Mouse (Mus musculus) liver, postnatal 0 days (tissue): ENCODE measurements around the gene Il13. TPM values are rescaled to one million over a fixed set of nuclear protein-coding genes. Genes with fewer than 3 reads are reported as not detected.

ENCODE experiments used
- ATAC-seq: fragments of 200-750 bp; cut with Nextera tagmentation; 2 replicates; pipeline ENCODE4 v1.8.0; 2017; ENCODE audit warnings: mild to moderate bottlenecking, moderate library complexity
- DNase-seq: peaks from one replicate; pipeline ENCODE4 v3.0.0-alpha.2; 2016
- H3K27ac ChIP-seq: fragments of 300-500 bp; sonication (generic); 2 replicates; pipeline ENCODE4 v1.5.1; 2014; ENCODE audit warnings: antibody characterized with exemption, moderate library complexity, mild to moderate bottlenecking, low read depth
- H3K27me3 ChIP-seq: fragments of 300-500 bp; sonication (generic); 2 replicates; pipeline ENCODE4 v1.6.1; 2014; ENCODE audit warnings: low read length, control low read depth, mixed read lengths; ENCODE audit not compliant: insufficient read depth
- H3K36me3 ChIP-seq: fragments of 300-500 bp; sonication (generic); replicated peaks from 2 replicates; pipeline ENCODE4 v1.6.1; 2014; ENCODE audit warnings: mild to moderate bottlenecking, control low read depth, low read length, moderate library complexity, mixed read lengths; ENCODE audit not compliant: insufficient read depth
- H3K4me1 ChIP-seq: fragments of 300-500 bp; sonication (generic); 2 replicates; pipeline ENCODE4 v1.6.1; 2014; ENCODE audit warnings: antibody characterized with exemption, mild to moderate bottlenecking, control low read depth; ENCODE audit not compliant: insufficient read depth
- H3K4me2 ChIP-seq: fragments of 300-500 bp; sonication (generic); 2 replicates; pipeline ENCODE4 v1.6.1; 2014; ENCODE audit warnings: low read depth, mild to moderate bottlenecking, low read length, moderate library complexity, mixed read lengths
- H3K4me3 ChIP-seq: fragments of 300-500 bp; sonication (generic); 2 replicates; pipeline ENCODE4 v1.5.1; 2014; ENCODE audit warnings: low read depth, low read length
- H3K9ac ChIP-seq: fragments of 300-500 bp; sonication (generic); replicated peaks from 2 replicates; pipeline ENCODE4 v1.6.1; 2014; ENCODE audit warnings: mild to moderate bottlenecking, moderate library complexity
- H3K9me3 ChIP-seq: fragments of 300-500 bp; sonication (generic); 2 replicates; pipeline ENCODE4 v1.6.1; 2016; ENCODE audit warnings: mild to moderate bottlenecking, control low read depth, low read length, mixed read lengths
- CTCF ChIP-seq: sonication (generic); IDR thresholded peaks from 2 replicates; pipeline ENCODE4 v1.5.1; 2016; ENCODE audit warnings: antibody characterized with exemption, low read depth
- EP300 ChIP-seq: IDR thresholded peaks from 2 replicates; pipeline ENCODE4 v1.6.1; 2016; ENCODE audit warnings: antibody characterized with exemption, low read depth, mild to moderate bottlenecking
- WGBS: fragments of 180-500 bp; shearing (Covaris S2); extraction: QIAGEN DNeasy Blood & Tissue Kit; methylation state at CpG from one replicate; pipeline ENCODE4 v1.1.7; 2014; ENCODE audit not compliant: insufficient replicate concordance; 5-methylcytosine and 5-hydroxymethylcytosine counted together
- polyA plus RNA-seq: library from polyadenylated mRNA; unstranded; fragments of >200 nt; fragmentation: Nextera tagmentation; extraction: Ambion mirVana; gene quantifications from 2 replicates; pipeline ENCODE4 v1.2.1, GENCODE M21; 2015

Il13 gene
- polyA plus RNA-seq, 1 experiment from 2014 or later: not detected

DNA sequence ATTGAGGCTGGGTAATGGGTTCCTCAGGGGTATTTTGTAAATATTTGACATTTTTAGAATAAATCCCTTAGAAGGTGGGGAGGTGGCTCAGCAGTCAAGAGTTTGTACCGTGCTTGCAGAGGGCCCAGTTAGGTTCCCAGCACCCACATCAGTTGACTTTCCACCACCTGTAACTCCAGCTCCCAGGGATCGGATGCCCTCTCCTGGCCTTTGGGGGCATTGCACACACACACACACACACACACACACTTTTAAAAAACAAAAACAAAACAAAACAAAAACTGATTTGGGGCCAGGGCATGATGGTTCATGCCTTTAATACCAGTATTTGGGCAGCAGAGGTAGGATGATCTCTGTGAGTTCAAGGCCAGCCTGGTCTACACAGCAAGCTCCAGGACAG is 10.4 kb downstream of the Il13 start:
- peaks cover 4% of the 10 kb centered on the region; the same call in 1 of the 2 replicates for H3K4me1 ChIP-seq
- ATAC-seq (no peak), DNase-seq (no peak)
- no peaks in the 10 kb centered on the region for H3K27me3 ChIP-seq
- WGBS: 86% methylated on average over 2 of the region's 2 CpGs
- H3K9me3 ChIP-seq: no peaks in the 10 kb centered on the region
- no peak overlapping the region for H3K4me2 ChIP-seq
- TF ChIP-seq EP300 (no peak), CTCF (peak; percentile 26; the same call in 1 of the 2 replicates)
- no peak overlapping the region for H3K27ac ChIP-seq
- no peak overlapping the region for H3K9ac ChIP-seq
- no peaks in the 10 kb centered on the region for H3K36me3 ChIP-seq
- no peak overlapping the region for H3K4me3 ChIP-seq

DNA sequence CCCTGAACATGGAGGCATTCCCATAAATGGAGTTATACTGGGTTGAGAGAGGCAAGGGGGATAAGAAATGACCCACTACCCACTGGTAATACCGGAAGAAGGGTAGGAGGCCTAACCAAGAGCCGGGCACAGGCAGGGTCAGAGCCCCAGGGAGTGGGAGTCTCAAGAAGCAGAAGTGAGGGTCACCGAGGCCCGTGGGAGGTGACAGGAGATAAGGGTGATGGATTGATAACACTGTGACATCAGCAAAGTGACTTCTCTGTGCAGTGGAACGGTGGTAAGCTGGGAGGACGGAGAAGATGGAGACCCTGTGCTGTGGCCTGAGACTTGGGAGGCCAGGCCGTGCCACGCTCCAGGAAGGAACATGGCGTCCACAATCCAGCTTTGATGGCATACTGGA is 10.9 kb downstream of the Il13 start:
- Histone ChIP-seq H3K9ac (no peak overlapping the region), H3K4me1 (peaks cover 4% of the 10 kb centered on the region; the same call in 1 of the 2 replicates), H3K4me3 (no peak overlapping the region), H3K27me3 (no peaks in the 10 kb centered on the region), H3K4me2 (no peak overlapping the region), H3K9me3 (no peaks in the 10 kb centered on the region), H3K27ac (no peak overlapping the region), H3K36me3 (no peaks in the 10 kb centered on the region)
- ATAC-seq (no peak), DNase-seq (no peak)
- 76% methylated on average over 9 of the region's 9 CpGs for WGBS
- TF ChIP-seq CTCF: no peak
- TF ChIP-seq EP300: no peak

DNA sequence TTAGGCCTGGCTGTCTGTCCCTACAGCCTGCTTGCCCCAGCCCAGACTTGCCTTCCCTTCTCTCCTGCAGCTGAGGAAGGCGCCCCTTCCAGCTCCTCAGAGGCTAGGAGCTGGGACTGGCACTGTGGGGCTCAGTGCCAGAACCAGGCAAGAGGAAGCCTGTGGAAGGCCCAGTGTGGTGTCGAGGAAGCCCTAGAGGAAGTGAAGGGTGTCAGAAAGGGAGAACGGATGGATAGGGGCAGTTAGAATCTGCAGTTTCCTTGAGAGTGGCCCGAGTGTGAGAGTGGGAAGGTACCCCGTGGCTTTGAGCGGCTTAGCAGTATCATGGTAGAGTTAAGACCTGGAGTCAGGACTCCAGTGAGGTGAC is 12.1 kb downstream of the Il13 start:
- TF ChIP-seq CTCF (no peak), EP300 (no peak)
- Histone ChIP-seq H3K4me1 (peaks cover 4% of the 10 kb centered on the region; the same call in 1 of the 2 replicates), H3K27me3 (no peaks in the 10 kb centered on the region), H3K36me3 (no peaks in the 10 kb centered on the region), H3K9ac (no peak overlapping the region), H3K4me3 (no peak overlapping the region), H3K27ac (no peak overlapping the region), H3K4me2 (no peak overlapping the region), H3K9me3 (no peaks in the 10 kb centered on the region)
- ATAC-seq: no peak
- no peak for DNase-seq
- 36% methylated on average over 6 of the region's 6 CpGs for WGBS

DNA sequence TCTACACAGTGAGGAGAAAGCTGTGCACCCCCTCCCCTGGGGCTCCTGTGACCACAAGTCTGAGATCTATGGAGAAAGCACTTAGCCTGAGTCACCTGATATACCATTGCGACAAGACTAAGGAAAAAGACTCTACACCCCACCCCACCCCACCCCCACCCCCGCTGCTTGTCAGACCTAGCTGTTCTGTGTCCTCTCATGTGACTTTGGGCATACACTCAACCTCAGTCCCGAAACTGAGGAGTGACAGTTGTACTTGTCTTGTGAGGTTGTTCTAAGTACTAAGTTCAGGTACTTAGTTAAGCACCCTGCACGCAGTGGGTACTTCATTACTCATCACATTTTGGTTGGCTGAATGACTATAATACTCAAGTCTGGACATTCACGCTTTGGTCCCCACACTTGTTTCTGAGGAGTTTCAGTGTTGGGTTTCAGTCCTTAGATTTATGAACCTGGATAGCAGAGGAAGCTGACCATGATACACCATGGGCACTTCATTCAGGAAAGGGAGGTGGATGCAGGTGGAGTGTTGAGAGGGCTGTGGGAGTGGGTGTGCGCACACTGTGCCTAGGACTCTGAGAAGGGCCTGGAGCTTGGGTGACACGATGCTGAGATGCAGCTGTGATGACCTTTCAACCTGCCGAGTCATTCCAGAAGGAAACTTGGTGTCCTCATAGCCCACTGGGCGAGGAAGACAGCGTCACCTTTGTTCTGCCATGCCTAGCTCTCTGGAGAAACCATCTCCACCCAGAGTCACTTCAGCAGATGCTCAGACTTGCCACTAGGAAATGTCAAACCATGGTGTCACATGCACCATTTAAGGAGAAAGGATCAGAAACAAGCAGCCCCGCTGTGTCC is 12.7 kb downstream of the Il13 start:
- no peak for TF ChIP-seq EP300
- TF ChIP-seq CTCF: no peak
- H3K9ac ChIP-seq: no peak overlapping the region
- H3K4me1 ChIP-seq: no peaks in the 10 kb centered on the region
- H3K27ac ChIP-seq: no peak overlapping the region
- no peaks in the 10 kb centered on the region for H3K9me3 ChIP-seq
- WGBS: 74% methylated on average over 11 of the region's 11 CpGs
- DNase-seq: no peak
- H3K36me3 ChIP-seq: no peaks in the 10 kb centered on the region
- H3K4me2 ChIP-seq: no peak overlapping the region
- H3K27me3 ChIP-seq: no peaks in the 10 kb centered on the region
- ATAC-seq: no peak
- H3K4me3 ChIP-seq: no peak overlapping the region

DNA sequence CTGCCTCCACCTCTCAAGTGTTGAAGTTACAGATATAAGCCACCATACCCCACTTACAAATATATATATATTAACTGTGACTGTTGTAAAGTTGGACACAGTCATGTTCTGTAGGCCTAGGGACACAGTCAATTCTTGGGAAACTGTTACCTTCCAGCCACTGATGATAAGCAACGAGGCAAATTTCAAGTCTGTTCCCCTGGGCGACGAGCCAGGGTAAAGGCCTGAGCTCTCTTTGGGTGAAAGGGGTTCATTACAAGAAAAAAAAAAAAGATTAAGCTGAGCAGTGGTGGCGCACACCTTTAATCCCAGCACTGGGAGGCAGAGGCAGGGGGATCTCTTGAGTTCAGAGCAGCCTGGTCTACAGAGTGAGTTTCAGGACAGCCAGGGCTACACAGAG is 14.4 kb downstream of the Il13 start:
- TF ChIP-seq CTCF: no peak
- TF ChIP-seq EP300: no peak
- WGBS: 58% methylated on average over 4 of the region's 4 CpGs
- ATAC-seq (no peak), DNase-seq (no peak)
- H3K9me3 ChIP-seq: no peaks in the 10 kb centered on the region
- H3K27me3 ChIP-seq: no peaks in the 10 kb centered on the region
- H3K36me3 ChIP-seq: no peaks in the 10 kb centered on the region
- H3K4me3 ChIP-seq: no peak overlapping the region
- no peak overlapping the region for H3K9ac ChIP-seq
- no peak overlapping the region for H3K27ac ChIP-seq
- peaks cover 6% of the 10 kb centered on the region for H3K4me1 ChIP-seq
- no peak overlapping the region for H3K4me2 ChIP-seq

DNA sequence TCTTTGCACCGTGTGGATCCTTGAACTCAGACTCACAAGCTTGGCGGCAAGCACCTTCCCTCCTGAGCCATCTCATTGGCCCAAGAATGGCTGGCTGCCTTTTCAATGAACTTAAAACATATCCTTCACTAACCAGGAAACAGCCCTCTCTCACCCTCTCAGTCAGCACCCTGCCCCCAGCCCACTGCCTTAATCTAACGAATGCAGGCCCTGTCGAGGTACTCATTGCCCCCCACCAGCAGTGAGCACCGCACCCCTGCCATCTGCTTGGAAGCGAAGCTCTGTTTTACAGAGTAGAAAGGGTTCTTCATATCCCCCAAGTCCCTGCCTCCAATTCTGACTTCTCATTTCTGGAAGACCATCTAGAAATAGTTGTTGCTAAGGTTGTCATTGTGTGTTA is 15.1 kb downstream of the Il13 start:
- no peaks in the 10 kb centered on the region for H3K9me3 ChIP-seq
- no peak for TF ChIP-seq EP300
- no peak for TF ChIP-seq CTCF
- DNase-seq (no peak), ATAC-seq (peak; percentile 53; the same call in 1 of the 2 replicates)
- no peaks in the 10 kb centered on the region for H3K36me3 ChIP-seq
- no peak overlapping the region for H3K27ac ChIP-seq
- no peaks in the 10 kb centered on the region for H3K27me3 ChIP-seq
- peaks cover 6% of the 10 kb centered on the region for H3K4me1 ChIP-seq
- no peak overlapping the region for H3K4me3 ChIP-seq
- WGBS: 47% methylated on average over 6 of the region's 6 CpGs
- no peak overlapping the region for H3K4me2 ChIP-seq
- no peak overlapping the region for H3K9ac ChIP-seq
